In the genomic region with DNA sequence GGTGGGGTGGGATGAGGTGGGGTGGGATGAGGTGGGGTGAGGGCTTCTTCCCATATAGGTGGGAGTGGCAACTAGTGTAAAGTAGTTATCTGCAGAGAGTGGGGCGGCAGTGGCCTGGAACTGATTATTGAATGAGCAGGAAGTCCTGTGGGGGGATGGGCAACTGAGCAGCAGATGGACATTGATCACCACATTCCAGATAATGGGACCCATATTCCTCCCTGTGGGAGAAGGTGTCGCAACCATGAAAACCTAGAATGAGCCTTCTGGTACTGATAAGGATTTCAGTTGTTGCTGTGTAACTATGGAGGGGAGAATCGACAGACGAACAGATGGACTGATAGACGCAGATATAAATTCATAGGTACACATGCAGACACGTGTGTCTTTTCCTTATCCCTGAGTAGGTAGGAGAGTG, we compare ENCODE assay signal across 22 mouse cellular contexts. TPM values are rescaled to one million over a fixed set of nuclear protein-coding genes. Genes with fewer than 3 reads are reported as not detected.
DNase-seq lines count a peak whose midpoint lies in the region; ATAC-seq and TF ChIP-seq lines count a peak whose summit lies in the region.
"Had no signal": no experiment of that assay in that cellular context is flagged by ENCODE, and none has a peak within 500 bp of the region (broad histone marks: within the 10 kb centered on the region; RNA-seq: fewer than 3 reads in every experiment).

No protein-coding gene starts in this region.

- peaks cover 86% of the 10 kb centered on the region for H3K4me1 ChIP-seq in G1E (ENCODE audit: insufficient read depth, low read depth, low read length)
- peaks cover 6% of the 10 kb centered on the region for H3K4me1 ChIP-seq in embryonic facial prominence, embryonic 10.5 days
- H3K4me1 ChIP-seq in liver, embryonic 11.5 days (replicated peaks; ENCODE audit: control insufficient read depth, insufficient read depth, low read length), result peaks cover 43% of the 10 kb centered on the region
- H3K4me1 ChIP-seq: midbrain, embryonic 15.5 days; neural tube, embryonic 15.5 days had no signal

- no peaks in the 10 kb centered on the region for H3K27me3 ChIP-seq in G1E (ENCODE audit: insufficient read depth, low read length)
- H3K27me3 ChIP-seq in embryonic facial prominence, embryonic 10.5 days (replicated peaks; ENCODE audit: low read depth, poor library complexity, severe bottlenecking), result no peaks in the 10 kb centered on the region
- no peaks in the 10 kb centered on the region for H3K27me3 ChIP-seq in liver, embryonic 11.5 days (replicated peaks; ENCODE audit: control insufficient read depth, insufficient read depth, low read length)
- H3K27me3 ChIP-seq: forebrain, embryonic 12.5 days; megakaryocyte, embryonic 14.5 days; midbrain, embryonic 15.5 days; neural tube, embryonic 15.5 days had no signal

- H3K9ac ChIP-seq in liver, embryonic 11.5 days (ENCODE audit: low read depth, low read length), result no peak overlapping the region
- H3K9ac ChIP-seq: forebrain, embryonic 12.5 days; hindbrain, embryonic 14.5 days; midbrain, embryonic 15.5 days; neural tube, embryonic 15.5 days had no signal

- peak; percentile 67 for ATAC-seq in G1E (ENCODE audit: extremely low read depth, insufficient number of reproducible peaks, low FRiP score, poor library complexity, severe bottlenecking)
- peak; percentile 54 for ATAC-seq in liver, embryonic 11.5 days (replicated peaks; ENCODE audit: low FRiP score)
- ATAC-seq in megakaryocyte progenitor cell, adult 5-6 weeks (replicated peaks; ENCODE audit: poor library complexity), result 0 out of 2 replicates have a peak, but pooled peaks have one; percentile 2
- ATAC-seq: midbrain, embryonic 15.5 days had no signal

- peak; percentile 23 for DNase-seq in G1E (ENCODE audit: low spot score)
- DNase-seq in embryonic facial prominence, embryonic 10.5 days (ENCODE audit: low spot score), result peak; percentile 31
- DNase-seq in liver, embryonic 11.5 days (ENCODE audit: low spot score), result no peak
- no peak for DNase-seq in left cerebral cortex, adult 9 months (ENCODE audit: low spot score in 2 of 2)
- DNase-seq in right cerebral cortex, postnatal 4 days, result no peak
- DNase-seq in adrenal gland, postnatal 36 days, result no peak
- DNase-seq: B cell, adult 2 months; gastrocnemius, adult 2 months; kidney, adult 11 months; lung, adult 18-20 months; lung, postnatal 14 days; spleen, adult 18-20 months; thymus, postnatal 25 days had no signal

- WGBS in embryonic facial prominence, embryonic 10.5 days, result 73% methylated on average over 6 of the region's 6 CpGs
- WGBS in liver, embryonic 11.5 days, result 32% methylated on average over 6 of the region's 6 CpGs

- H3K36me3 ChIP-seq in G1E (replicated peaks), result peaks cover 77% of the 10 kb centered on the region
- H3K36me3 ChIP-seq in embryonic facial prominence, embryonic 10.5 days (replicated peaks), result no peaks in the 10 kb centered on the region
- no peaks in the 10 kb centered on the region for H3K36me3 ChIP-seq in liver, embryonic 11.5 days (ENCODE audit: control insufficient read depth, insufficient read depth, low read length)
- H3K36me3 ChIP-seq: forebrain, embryonic 12.5 days; heart, embryonic 10.5 days; midbrain, embryonic 15.5 days; neural tube, embryonic 15.5 days had no signal

- 0 out of 2 replicates have a peak overlapping the region, but pooled peaks have one; percentile 11 for H3K4me2 ChIP-seq in liver, embryonic 11.5 days
- H3K4me2 ChIP-seq: forebrain, embryonic 12.5 days; hindbrain, embryonic 14.5 days; midbrain, embryonic 15.5 days; neural tube, embryonic 15.5 days had no signal

- no peak overlapping the region for H3K27ac ChIP-seq in embryonic facial prominence, embryonic 10.5 days (replicated peaks)
- H3K27ac ChIP-seq in liver, embryonic 11.5 days (ENCODE audit: low read depth, low read length), result 0 out of 2 replicates have a peak overlapping the region, but pooled peaks have one; percentile 19
- H3K27ac ChIP-seq: forebrain, embryonic 12.5 days; gastrocnemius, adult 2 months; heart, embryonic 10.5 days; hindbrain, embryonic 14.5 days; kidney, postnatal 0 days; layer of hippocampus, adult 2 months; midbrain, embryonic 15.5 days; neural tube, embryonic 15.5 days had no signal

- H3K4me3 ChIP-seq in G1E (ENCODE audit: low read depth, low read length), result no peak overlapping the region
- H3K4me3 ChIP-seq in embryonic facial prominence, embryonic 10.5 days, result no peak overlapping the region
- no peak overlapping the region for H3K4me3 ChIP-seq in liver, embryonic 11.5 days (ENCODE audit: low read depth, low read length)
- H3K4me3 ChIP-seq: forebrain, embryonic 12.5 days; gastrocnemius, adult 2 months; heart, embryonic 10.5 days; layer of hippocampus, adult 2 months; megakaryocyte, embryonic 14.5 days; midbrain, embryonic 15.5 days; neural tube, embryonic 15.5 days had no signal

- no peak for TF ChIP-seq CTCF in G1E (IDR thresholded peaks at IDR 0.05; ENCODE audit: low read depth, low read length)

- no peaks in the 10 kb centered on the region for H3K9me3 ChIP-seq in G1E (replicated peaks)
- H3K9me3 ChIP-seq in embryonic facial prominence, embryonic 10.5 days, result no peaks in the 10 kb centered on the region
- H3K9me3 ChIP-seq in liver, embryonic 11.5 days (ENCODE audit: control insufficient read depth, low read length), result no peaks in the 10 kb centered on the region
- H3K9me3 ChIP-seq: forebrain, embryonic 12.5 days; heart, embryonic 10.5 days; megakaryocyte, embryonic 14.5 days; midbrain, embryonic 15.5 days; neural tube, embryonic 15.5 days had no signal

RNA-seq across cellular contexts. Expression of a gene that starts 25.4 kb away (rescaled TPM):
- total RNA-seq in G1E (2014; fragmentation: Nextera tagmentation) (152 and 187 TPM in 2 replicates), G1E (2017) (233 and 234 TPM in 2 replicates)
- polyA plus RNA-seq in G1E (2012), result 27.0 and 38.4 TPM in 2 replicates
- 86.7 and 88.8 TPM in 2 replicates for polyA plus RNA-seq in embryonic facial prominence, embryonic 10.5 days (2016; fragmentation: Nextera tagmentation; extraction: Ambion mirVana)
- polyA plus RNA-seq in liver, embryonic 11.5 days (2014; fragmentation: Nextera tagmentation; extraction: Ambion mirVana), result 100 and 105 TPM in 2 replicates
- 61.3 and 77.5 TPM in 2 replicates for total RNA-seq in megakaryocyte progenitor cell, adult 5-6 weeks (2015)
- total RNA-seq in megakaryocyte progenitor cell, adult 5-6 weeks (2017), result 66.2 and 76.7 TPM in 2 replicates
- total RNA-seq in adrenal gland, postnatal 36 days (2021), result 10 to 100 TPM; 74.6 to 80.6 TPM

RNA-seq across cellular contexts. Expression of a gene that starts 37.6 kb away (rescaled TPM):
- total RNA-seq in G1E (2014; fragmentation: Nextera tagmentation) (288 and 301 TPM in 2 replicates), G1E (2017) (438 and 441 TPM in 2 replicates)
- 14.3 and 37.2 TPM in 2 replicates for polyA plus RNA-seq in G1E (2012)
- 2.1 and 2.3 TPM in 2 replicates for polyA plus RNA-seq in embryonic facial prominence, embryonic 10.5 days (2016; fragmentation: Nextera tagmentation; extraction: Ambion mirVana)
- polyA plus RNA-seq in liver, embryonic 11.5 days (2014; fragmentation: Nextera tagmentation; extraction: Ambion mirVana), result 35.5 and 36.2 TPM in 2 replicates
- total RNA-seq in megakaryocyte progenitor cell, adult 5-6 weeks (2015), result 79.2 and 99.7 TPM in 2 replicates
- total RNA-seq in megakaryocyte progenitor cell, adult 5-6 weeks (2017), result 129 and 154 TPM in 2 replicates
- 1 to 10 TPM; 3.5 to 6.9 TPM for total RNA-seq in adrenal gland, postnatal 36 days (2021)

Comparison
In these comparisons a context has a peak if more than half of its experiments do, and no peak if none do; other contexts are left out.
1. ATAC-seq: peak in every context shown above with its lines; median percentile 67 in G1E; 54 in liver, embryonic 11.5 days; 2 in megakaryocyte progenitor cell, adult 5-6 weeks.
2. DNase-seq: peak in G1E (single experiment) and embryonic facial prominence, embryonic 10.5 days (single experiment); none in liver, embryonic 11.5 days (single experiment), left cerebral cortex, adult 9 months (0 of 2), right cerebral cortex, postnatal 4 days (single experiment) and adrenal gland, postnatal 36 days (0 of 2).
3. RNA of a gene that starts 37.6 kb away (total RNA-seq): 288 to 441 TPM in G1E and 79.2 to 154 TPM in megakaryocyte progenitor cell, adult 5-6 weeks; 3.5 to 6.9 TPM in adrenal gland, postnatal 36 days; every median in the first group is over 10 times any median in the second.